Mouse (Mus musculus): ENCODE data around the gene Gm47791. TPM values are rescaled to one million over a fixed set of nuclear protein-coding genes. Genes with fewer than 3 reads are reported as not detected.

Gm47791 gene
- total RNA-seq (2023), result not detected

GRCm38 (mm10) chr1:82771022-82771586, at the start of gene Gm47791:
Gm47791 (minus strand) TSS chr1:82771243.

GRCm38 (mm10) chr1:82768269-82768668, 2.8 kb downstream of the Gm47791 start, which contains the start of gene Tm4sf20:
Tm4sf20 (minus strand) TSS chr1:82768461.

GRCm38 (mm10) chr1:82724339-82725025, 46.6 kb downstream of the Gm47791 start, which contains the start of gene Mff:
Mff (plus strand) TSS chr1:82724890.

Other genes with a start within 250 kb of the Gm47791 start
- gene Col4a4, start 184.4 kb downstream of the Gm47791 start, total RNA-seq (2023), result not detected
- not detected for gene Col4a3, start 184.3 kb downstream of the Gm47791 start, total RNA-seq (2023)
- gene Mff, start 46.4 kb downstream of the Gm47791 start, total RNA-seq (2023), result 10 to 100 TPM; 87.2 to 99.4 TPM
- gene Tm4sf20, start 2.8 kb downstream of the Gm47791 start, total RNA-seq (2023), result not detected
- gene Agfg1, start 68.2 kb upstream of the Gm47791 start, total RNA-seq (2023), result 10 to 100 TPM; 50.7 to 57.1 TPM
- under 1 TPM in 1 of 2 experiments, not detected in 1; 0.63 TPM for gene A030005L19Rik, start 142.1 kb upstream of the Gm47791 start, total RNA-seq (2023)
- not detected for gene A030014E15Rik, start 153.7 kb upstream of the Gm47791 start, total RNA-seq (2023)
- not detected for gene Gm6217, start 160.2 kb upstream of the Gm47791 start, total RNA-seq (2023)
- not detected for gene A030003K21Rik, start 172.1 kb upstream of the Gm47791 start, total RNA-seq (2023)
- not detected for gene Gm7544, start 184.8 kb upstream of the Gm47791 start, total RNA-seq (2023)
- gene Gm47955, start 189.0 kb upstream of the Gm47791 start, total RNA-seq (2023), result not detected
- gene Gm47959, start 229.3 kb upstream of the Gm47791 start, total RNA-seq (2023), result not detected